Mouse (Mus musculus) frontal cortex, postnatal 14 days (tissue): ENCODE results near the gene Igdcc4.
"Not testable (repeated sequence)": the region's sequence is repeated elsewhere in the genome, so short reads cannot be mapped to it uniquely, and the experiment has no call there.

Experiments used
- DNase-seq, 2 experiments: peaks; one replicate each; pipeline ENCODE4 v3.0.0; 2022; ENCODE audit warnings: low spot score in 2 of 2

Igdcc4 gene

GRCm38 (mm10) chr9:65100991-65101685, at the start of gene Igdcc4:
Gene Igdcc4 (plus strand): TSS chr9:65101486.
- no peak for DNase-seq

- DNase-seq, result no peak
Observed at GRCm38 (mm10) chr9:65064251-65064650, 37.0 kb upstream of the Igdcc4 start.

GRCm38 (mm10) chr9:65070587-65070986, 30.7 kb upstream of the Igdcc4 start:
- DNase-seq, result no peak

GRCm38 (mm10) chr9:65073555-65073954, 27.7 kb upstream of the Igdcc4 start:
- no peak for DNase-seq

- DNase-seq, result no peak
Observed at GRCm38 (mm10) chr9:65074251-65074650, 27.0 kb upstream of the Igdcc4 start.

- DNase-seq, result no peak
Observed at GRCm38 (mm10) chr9:65074855-65075493, 26.3 kb upstream of the Igdcc4 start.

GRCm38 (mm10) chr9:65077536-65077935, 23.8 kb upstream of the Igdcc4 start:
- no peak for DNase-seq

GRCm38 (mm10) chr9:65080141-65080540, 21.1 kb upstream of the Igdcc4 start:
- not testable (repeated sequence) for DNase-seq

GRCm38 (mm10) chr9:65083075-65083765, 18.1 kb upstream of the Igdcc4 start:
- DNase-seq, result no peak

- DNase-seq, result no peak
Observed at GRCm38 (mm10) chr9:65084198-65084807, 17.0 kb upstream of the Igdcc4 start.

- DNase-seq, result no peak
Observed at GRCm38 (mm10) chr9:65085270-65085669, 16.0 kb upstream of the Igdcc4 start.

- DNase-seq, result no peak
Observed at GRCm38 (mm10) chr9:65086801-65087200, 14.5 kb upstream of the Igdcc4 start.

- no peak for DNase-seq
Observed at GRCm38 (mm10) chr9:65087490-65087889, 13.8 kb upstream of the Igdcc4 start.

GRCm38 (mm10) chr9:65094237-65094636, 7.0 kb upstream of the Igdcc4 start:
- peak; percentile 31 to 38 for DNase-seq

- peak; percentile 32 to 37 for DNase-seq
Observed at GRCm38 (mm10) chr9:65101686-65102376, 545 bp downstream of the Igdcc4 start.

GRCm38 (mm10) chr9:65102377-65103172, 1.3 kb downstream of the Igdcc4 start:
- DNase-seq, result no peak

GRCm38 (mm10) chr9:65103173-65103752, 2.0 kb downstream of the Igdcc4 start:
- DNase-seq, result no peak

- DNase-seq, result no peak
Observed at GRCm38 (mm10) chr9:65106821-65107220, 5.5 kb downstream of the Igdcc4 start.

GRCm38 (mm10) chr9:65107893-65108292, 6.6 kb downstream of the Igdcc4 start:
- no peak for DNase-seq
